Mouse (Mus musculus): ENCODE measurements at regions not wholly inside any gene's neighbourhood (a gene's known extent, or its start where the extent isn't known, plus 50 kb on each side); places are given as distances from the start of the nearest gene placed in this dataset.
A peak's percentile ranks its signal among the peaks of the same experiment; 100 is the strongest.
"Not testable (repeated sequence)": the region's sequence is repeated elsewhere in the genome, so short reads cannot be mapped to it uniquely, and the experiment has no call there.

DNA sequence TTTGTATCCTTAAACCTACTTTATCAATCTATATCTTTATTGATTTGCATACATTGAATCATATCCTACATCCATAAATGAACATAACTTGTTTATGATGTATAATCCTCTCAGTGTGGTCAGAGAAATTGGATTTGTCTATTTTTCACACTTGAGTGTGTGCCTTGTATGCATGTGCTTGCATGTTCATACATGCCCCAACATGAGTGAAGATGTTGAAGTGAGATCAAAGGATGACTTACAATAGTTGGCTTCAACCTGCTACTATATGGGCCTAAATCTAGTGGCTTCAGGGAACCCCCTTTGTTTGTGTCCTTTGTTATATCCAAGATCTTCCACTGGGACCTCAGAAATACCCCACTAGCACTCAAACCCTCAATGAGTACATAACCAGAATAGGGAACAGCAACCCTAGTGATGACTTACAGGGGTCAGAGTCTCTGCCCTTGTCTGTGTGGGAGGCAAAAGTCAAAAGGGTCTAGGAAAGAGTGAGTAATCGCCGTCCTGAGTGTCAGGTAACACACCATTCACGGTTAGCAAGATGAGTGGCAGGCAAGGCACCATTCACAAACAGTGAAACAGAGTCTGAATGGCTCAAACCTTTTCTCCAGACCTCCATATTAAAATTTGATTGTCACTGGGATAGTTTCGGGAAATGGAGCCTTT is 236.3 kb downstream of the Lpin1 start:
- peak; percentile 37 for DNase-seq (ENCODE audit: low read depth, low spot score)

DNA sequence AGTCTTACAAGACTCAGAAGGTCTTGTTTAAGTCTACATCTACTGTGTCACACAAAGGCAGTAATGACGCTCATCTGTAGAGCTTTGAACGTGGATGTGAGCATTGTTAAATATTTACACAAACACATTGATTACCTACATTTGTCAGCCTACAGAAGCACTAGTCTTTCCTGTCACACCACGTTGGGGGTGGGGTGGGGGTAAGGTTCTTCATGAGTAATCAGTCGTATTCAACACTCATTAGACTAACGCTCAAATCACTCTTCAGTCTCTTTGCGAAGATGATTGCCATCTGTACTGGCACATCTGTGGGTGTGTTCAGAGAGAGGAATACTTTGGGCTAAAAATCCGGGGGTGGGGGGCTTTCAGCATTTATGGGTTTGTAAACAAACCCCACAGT is 240.7 kb downstream of the Lpin1 start:
- no peak for DNase-seq (ENCODE audit: low read depth, low spot score)

DNA sequence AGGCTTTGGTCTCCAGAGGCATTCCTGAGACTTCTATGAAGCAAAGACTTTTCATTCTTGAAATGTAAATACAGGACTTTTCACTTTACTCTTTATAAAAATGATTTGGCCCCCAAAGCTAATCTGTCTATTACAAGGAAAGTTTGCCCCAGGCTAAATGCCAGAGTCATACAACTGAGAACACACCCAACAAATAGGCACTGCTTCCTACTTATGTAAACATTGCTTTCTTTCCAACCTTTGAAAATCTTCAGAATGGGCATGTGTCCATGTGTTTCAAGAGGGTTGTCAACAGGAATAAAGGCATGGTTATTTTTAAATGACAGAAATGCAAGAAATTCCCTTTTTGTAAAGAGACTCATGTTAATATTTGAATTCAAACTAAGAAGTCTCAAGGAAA is 248.4 kb downstream of the Lpin1 start:
- DNase-seq (ENCODE audit: low read depth, low spot score), result peak; percentile 84

DNA sequence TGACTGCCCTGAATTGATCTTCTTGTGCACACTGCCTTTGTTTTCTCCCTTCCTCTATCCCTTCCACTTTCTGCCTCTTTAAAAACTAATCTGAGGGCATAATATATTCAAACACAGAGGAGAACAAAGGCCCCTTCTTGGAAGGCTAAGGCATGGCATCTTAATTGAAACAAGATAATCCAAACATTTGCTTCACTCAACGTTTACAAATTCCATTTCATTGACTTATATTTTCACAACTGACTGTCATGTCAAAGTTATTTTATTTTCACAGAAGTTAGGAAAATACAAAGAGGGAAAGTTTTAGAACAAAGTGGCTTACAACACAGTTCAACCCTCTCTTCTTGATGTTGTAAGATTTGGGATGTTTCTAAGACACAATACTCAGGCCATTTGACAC is 251.9 kb downstream of the Lpin1 start:
- peak; percentile 78 for DNase-seq (ENCODE audit: low read depth, low spot score)

DNA sequence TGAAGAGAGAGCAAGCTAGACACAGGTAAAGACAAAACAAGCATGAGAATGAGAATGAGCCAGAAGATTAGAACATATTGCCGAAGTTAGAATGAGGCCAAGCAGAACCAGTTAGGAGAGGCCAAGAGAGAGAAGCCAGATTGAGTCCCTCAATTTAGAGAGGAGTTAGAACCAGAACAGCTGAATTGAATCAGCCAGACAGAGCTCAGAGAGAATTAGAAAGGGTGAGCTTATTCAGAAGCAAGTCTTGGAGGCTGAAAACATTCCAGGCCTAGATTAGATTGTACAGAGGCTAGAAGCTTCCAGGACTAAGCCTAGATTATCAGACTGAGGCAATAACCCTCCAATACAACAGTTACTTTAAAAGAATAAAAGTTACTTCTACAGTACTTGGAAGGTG is 256.1 kb downstream of the Lpin1 start:
- no peak for DNase-seq (ENCODE audit: low read depth, low spot score)

DNA sequence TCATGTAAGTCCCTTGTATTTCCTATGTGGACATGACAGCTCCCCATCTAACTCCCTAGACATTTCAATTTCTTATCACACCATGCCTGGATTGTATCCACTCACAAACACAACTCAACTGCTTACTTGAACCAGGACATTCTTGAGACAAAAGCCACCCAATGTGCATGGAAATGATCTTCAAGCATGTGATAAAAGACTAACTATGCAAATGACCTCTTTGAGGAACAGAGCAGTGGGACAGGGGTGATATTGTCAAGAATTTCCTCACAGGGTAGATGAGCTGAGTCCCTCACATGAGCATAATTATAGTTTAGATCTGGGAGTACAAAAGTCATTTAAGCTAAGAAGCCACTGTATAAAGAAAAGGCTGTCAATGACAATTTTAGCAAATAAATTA is 259.0 kb downstream of the Lpin1 start:
- DNase-seq (ENCODE audit: low read depth, low spot score), result no peak

DNA sequence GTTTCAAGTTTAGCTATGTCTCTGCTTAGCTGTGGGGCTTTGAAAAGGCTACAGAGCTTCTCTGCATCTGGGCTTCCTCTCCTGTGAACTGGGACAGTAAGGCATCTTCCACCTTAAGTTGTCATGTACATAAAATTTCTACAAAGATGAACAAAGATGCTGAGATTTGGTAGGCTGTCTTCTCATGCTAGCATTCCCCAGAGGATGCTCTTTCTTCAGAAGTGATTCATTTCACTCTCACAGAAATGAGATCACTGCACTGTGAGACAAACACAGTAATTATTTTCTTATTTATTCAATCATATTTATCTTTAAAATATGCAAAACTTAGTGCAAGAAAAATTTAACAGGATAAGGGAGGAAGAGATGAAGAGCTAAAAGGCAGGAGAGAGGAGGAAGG is 261.5 kb downstream of the Lpin1 start:
- peak; percentile 54 for DNase-seq (ENCODE audit: low read depth, low spot score)

DNA sequence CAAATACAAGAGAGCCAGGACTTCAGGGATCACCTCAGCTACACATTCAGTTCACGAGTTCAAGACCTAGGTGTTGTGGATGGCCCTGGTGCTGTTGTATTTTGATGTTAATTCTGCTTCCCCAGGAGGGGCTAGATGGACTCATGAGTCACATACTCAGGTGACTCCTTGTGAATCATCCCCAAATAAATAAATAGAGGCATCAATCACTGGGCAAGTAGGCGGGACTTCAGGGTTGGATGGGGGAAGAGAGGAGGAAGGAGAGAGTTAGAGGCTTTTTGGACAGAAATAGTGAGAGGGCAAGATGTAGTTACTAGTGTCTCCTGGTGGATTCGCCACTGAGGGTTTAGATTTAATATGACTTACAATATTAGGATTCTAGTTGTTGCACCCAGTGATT is 266.7 kb downstream of the Lpin1 start:
- peak; percentile 83 for DNase-seq (ENCODE audit: low read depth, low spot score)

DNA sequence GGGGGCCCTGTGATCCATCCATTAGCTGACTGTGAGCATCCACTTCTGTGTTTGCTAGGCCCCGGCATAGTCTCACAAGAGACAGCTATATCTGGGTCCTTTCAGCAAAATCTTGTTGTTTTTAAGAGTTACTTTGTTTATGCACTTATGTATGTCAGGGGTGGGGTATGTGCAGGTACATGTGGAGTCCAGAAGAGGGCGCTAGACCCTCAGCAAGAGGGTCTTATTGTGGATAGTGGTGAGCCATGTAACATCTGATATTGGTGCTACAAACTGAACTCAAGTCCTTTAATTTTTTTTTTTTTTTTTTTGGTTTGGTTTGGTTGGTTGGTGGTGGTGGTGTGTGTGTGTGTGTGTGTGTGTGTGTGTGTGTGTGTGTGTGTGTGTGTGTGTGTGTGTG is 268.7 kb downstream of the Lpin1 start:
- DNase-seq (ENCODE audit: low read depth, low spot score), result not testable (repeated sequence)

DNA sequence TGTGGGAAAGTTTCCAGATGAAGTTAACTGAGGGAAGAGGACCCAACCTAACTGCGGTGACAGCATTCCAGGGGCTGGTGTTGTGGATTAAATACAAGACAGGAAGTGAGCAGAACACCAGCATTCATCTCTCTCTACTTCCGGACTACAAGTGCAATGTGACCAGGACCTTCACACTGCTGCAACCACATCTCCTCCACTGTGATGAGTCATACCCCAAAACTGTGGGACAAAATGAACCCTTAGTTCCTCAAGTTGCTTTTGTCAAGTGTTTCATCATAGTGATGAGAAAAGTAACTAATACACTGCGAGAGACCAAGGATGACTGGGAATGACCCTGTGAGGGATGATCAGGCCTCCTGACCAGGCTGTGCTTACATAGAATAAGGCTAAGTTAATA is 279.3 kb downstream of the Lpin1 start:
- peak; percentile 54 for DNase-seq (ENCODE audit: low read depth, low spot score)

DNA sequence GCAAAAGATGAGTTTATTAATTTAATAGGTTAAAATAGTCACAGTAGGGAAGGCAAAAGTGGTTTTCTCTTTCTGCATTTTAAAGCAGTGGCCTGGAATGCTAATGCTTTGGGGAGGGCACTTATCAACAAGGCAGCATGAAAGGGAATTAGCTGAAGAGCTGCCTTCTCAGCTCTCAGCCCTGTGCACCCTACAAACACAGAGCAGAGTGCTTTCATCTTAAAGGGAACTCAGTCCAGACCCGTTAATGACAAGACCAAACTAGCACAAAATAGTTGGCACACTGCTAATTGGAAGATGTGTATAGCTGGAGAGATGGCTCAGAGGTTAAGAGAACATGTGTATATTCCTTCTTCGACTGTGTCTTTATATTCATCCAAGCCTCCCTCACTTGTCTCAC is 281.6 kb downstream of the Lpin1 start:
- no peak for DNase-seq (ENCODE audit: low read depth, low spot score)

DNA sequence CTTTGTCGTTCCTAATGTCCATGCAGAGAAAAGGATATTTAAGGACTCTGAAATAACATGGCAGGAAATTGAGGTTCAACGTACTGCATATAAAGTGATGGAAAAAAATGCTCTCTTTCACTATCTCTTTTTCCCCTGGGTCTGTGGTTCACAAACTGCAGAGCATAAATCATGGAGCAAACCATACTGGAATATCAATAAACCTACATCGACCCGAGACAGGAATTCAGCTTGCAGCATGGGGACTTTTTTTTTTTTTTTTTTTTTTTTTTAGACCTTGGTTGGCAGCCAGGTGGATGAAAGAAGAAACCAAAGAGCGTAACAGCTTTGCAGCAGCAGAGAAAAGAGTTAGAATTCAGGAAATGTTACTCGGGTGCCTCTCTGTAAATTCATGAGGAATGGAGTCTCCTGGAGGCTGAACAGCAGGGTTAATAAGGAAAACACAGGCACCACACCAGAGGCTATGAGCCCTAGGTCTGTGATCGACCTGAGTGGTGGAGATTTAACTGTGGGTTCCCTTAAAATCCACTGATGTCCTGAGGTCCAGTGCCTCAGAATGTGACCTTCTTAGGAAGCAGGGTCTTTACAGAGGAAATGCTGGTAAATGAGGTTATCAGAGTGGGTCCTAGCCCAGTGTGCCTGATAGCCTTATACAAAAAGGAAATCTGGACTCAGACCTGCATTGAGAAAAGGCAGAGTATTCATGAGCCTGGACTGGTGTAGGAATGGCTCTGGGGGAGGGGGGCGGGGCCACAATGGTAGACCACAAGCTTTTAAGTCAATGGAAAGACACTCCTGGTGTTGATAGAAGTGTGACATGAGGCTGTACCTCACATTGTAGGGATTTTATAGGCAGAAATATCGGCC is 290.0 kb downstream of the Lpin1 start:
- peak; percentile 31 for DNase-seq (ENCODE audit: low read depth, low spot score)

DNA sequence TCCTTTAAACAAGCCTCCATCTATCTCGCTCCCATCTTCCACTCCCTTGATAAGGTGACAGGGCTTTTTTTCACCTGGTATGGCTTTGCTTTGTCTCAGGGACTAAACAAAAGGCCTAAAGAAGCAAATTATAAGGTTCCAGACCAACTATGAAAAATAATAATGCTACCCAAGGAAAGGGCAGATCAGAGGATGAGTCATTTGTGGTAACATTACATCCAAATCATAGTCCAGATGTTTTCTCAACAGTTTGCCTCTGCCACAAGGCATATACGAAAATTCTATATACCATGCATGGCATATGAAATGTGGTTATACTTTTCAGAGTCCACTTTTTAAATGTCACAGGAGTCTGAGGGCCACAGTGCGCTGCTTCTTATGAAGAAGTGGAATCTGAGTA is 302.7 kb downstream of the Lpin1 start:
- DNase-seq (ENCODE audit: low read depth, low spot score), result peak; percentile 73

DNA sequence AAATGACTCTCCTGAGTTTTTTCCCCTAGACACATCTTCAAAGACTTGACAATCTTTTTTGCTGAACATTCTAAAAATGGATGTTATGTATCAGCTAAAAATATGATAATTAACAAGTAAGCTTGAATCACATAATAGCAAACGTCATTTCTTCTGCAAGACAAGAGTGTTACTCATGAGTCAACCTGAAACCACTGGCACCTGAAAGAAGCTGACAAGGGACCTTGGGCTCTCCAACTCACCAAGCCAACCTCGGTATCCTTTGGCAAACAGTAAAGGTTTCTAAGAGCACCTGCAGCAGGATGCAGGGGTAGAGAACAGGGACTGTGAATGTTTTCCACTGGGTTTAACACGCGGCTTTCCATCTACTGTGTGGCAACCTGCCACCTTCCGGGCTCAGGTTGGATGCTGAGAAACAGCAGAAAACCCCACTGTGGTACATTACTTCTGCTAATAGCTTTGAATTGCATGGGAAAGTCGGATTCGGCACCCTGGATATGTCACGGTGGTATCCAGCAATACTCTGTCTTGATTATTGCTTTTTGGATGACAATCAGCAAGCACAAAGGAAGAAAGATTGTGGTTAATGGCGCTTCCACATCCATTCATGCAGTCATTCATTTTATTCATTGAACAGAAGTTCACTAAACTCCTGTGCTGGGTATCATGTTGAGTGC is 305.9 kb downstream of the Lpin1 start:
- DNase-seq (ENCODE audit: low read depth, low spot score), result no peak

DNA sequence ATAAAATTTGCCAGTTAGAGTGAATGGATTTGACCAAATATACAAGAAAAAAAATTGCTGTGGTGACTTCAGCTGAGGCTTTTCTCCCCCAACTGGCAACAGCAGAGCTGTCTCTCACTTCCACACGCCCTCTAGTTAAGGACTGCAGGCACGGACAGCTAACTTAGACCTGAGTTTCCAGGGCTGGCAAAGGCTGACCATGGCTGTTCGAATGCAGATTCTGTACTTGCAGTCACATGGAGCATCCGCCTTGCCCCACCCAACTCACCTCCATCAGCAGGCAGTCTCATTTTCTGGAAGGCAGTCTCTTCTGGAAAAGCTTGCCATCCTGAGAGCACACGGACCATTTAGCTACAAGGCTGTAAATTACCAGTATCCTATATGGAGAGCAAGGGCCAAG is 325.7 kb downstream of the Lpin1 start:
- DNase-seq (ENCODE audit: low read depth, low spot score), result no peak

DNA sequence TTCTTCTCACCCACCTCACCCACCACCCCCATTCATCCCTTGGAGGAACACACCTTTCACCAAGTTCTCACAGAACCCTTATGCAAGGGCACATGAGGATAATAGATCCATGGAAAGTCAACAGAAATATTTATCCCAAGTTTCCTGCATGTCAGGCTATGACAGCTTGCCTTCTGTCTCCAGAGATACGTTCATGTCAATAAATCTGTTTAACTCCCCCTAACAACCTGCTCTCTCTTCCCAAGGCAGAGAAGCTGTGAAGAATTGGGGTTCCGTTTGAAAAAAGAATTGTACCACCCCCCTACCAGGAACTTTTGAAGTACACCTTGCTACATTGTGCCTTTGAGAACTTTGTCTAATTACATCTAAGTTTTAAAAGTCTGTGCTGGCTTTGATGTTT is 331.6 kb downstream of the Lpin1 start:
- no peak for DNase-seq (ENCODE audit: low read depth, low spot score)

DNA sequence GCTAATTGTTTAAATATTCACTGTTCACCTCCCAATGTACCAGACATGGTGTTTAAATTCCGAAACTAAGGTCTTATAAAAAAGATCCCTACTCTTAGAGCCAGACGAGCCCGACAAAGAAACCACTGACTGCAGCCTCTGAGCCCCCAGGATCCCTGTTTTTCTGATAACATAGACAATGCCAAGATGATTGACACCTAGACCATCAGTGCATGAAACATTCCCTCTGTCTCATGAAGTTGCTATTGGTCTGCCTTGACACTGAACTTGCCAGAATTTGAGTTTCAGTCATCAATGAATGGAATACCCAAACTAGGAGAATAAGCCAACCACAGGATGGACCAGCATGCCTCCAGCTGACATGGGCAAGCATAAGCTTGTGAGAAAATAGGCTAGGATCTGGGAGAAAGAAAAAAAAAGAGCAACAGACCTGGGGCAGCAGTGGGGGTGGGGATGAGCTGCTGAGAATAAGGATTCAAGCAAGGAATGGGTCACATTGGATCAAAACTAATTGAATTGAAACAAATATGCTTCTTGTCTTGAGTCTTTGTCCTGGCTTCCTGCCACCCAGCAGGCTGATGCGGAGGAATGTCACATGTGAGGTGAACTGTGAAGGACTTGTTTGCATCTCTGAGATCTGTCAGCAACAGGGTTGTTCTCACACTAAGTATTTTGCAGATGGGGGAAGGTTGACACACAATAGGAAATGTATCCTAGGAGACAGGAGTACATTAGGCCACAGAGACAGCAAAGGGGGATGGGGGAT is 333.0 kb downstream of the Lpin1 start:
- DNase-seq (ENCODE audit: low read depth, low spot score), result no peak

DNA sequence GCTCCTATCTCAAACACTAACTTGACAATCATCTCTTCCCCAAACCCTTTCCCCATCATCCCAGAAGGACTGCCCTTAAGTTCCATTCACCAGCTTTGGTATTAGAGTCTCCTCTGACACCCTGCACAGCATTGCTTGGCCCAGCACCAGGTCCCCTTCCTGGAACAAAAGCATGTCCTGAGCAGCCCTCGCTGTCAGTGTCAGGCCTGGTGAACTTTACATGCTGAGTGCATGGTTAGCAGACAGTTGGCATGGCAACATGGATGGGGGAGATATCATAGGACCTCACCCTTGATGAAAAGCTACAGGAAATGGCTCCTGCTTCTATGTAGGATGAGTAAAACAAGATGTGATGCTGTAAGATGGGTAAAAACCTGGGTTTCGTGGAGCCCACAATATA is 333.6 kb downstream of the Lpin1 start:
- DNase-seq (ENCODE audit: low read depth, low spot score), result no peak

DNA sequence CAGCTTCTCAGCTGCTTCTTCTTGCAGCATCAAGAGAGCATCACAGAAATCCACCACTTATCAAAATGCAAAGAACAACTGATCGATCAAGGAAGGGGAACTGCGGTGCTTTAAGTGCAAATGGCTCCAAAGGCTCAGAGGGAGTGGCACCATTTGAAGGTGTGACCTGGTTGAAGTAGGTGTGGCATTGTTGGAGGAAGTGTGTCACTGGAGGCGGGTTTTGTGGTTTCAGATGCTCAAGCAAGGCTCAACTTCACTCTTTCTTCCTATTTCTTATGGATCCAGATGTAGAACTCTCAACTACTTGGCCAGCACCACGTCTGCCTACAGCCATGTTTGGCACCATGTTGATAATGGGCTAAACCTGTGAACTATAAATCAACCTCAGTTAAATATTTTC is 334.5 kb downstream of the Lpin1 start:
- DNase-seq (ENCODE audit: low read depth, low spot score), result no peak

DNA sequence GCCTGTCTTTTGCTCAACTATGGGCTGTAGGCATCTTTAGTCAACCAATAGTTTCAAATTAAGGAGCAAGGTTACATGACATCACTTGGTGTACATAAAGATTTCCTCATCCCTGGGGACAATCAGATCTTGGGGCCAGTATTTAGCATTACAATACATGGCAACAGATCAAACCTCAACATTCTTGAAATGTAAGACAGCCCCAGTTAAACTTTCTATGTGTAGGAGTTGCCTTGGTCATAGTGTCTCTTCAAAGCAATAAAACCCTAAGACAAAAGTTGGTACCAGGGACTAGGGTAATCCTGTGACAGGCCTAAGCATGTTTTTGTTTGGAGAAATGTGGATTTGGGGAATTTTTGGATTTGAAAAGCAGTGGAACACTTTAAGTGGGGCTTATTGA is 338.3 kb downstream of the Lpin1 start:
- DNase-seq (ENCODE audit: low read depth, low spot score), result peak; percentile 46

DNA sequence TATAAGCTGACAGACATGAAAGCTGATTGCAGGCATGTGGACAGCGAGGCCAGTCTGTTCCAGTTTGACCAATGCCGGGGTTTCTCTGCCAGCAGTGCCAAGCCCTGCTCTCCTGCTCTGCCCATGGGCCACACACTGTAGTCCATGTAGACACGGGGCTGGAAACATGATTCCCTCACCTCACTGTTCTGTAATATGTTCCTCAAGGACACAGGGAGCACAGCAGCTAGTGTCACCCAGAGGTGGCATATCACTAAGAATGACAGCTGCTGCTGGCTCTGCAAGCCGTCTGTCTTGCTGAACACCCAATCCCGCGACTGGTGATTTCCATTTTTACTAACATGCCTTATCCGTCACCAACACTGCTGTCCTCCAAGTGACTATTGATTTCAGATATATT is 339.9 kb downstream of the Lpin1 start:
- DNase-seq (ENCODE audit: low read depth, low spot score), result no peak

DNA sequence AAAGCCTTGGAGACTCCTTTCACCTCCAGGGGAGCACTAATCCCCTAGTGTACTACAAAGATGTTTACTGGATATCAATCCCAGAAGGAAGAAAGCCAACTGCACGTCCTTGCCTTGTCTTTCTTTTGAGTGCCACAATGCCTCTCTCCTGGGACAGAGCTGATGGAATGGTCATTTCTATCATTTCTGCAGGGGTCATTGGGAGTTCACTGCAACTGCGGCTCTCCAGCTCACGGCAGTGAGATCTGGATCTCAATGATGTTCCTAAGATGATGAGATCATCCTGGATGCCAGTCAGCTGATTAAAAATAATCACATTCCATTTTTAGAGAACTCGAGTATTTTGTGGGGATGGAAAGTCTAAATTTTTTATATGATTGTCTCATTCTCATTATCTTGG is 341.1 kb downstream of the Lpin1 start:
- no peak for DNase-seq (ENCODE audit: low read depth, low spot score)

Data from 3T3-L1 (cell line).